Mouse (Mus musculus) cerebellum, adult 2 months (tissue): Measurements from ENCODE around the gene Msmp. TPM values are rescaled to one million over a fixed set of nuclear protein-coding genes. Genes with fewer than 3 reads are reported as not detected.
"Not testable (repeated sequence)": the region's sequence is repeated elsewhere in the genome, so short reads cannot be mapped to it uniquely, and the experiment has no call there.

Experiments used
- DNase-seq, 2 experiments: peaks; one replicate each; pipeline ENCODE4 v3.0.0; 2021
- H3K27ac ChIP-seq: fragments of 200-500 bp; 2 replicates; pipeline ENCODE4 v1.5.1; 2012; ENCODE audit warnings: low read length, control low read depth, inconsistent platforms; ENCODE audit not compliant: insufficient read depth
- H3K27me3 ChIP-seq: fragments of 200-500 bp; 2 replicates; pipeline ENCODE4 v1.6.1; 2012; ENCODE audit warnings: inconsistent platforms, mild to moderate bottlenecking, low read length, moderate library complexity; ENCODE audit not compliant: control insufficient read depth, insufficient read depth
- H3K4me1 ChIP-seq: fragments of 200-500 bp; 2 replicates; pipeline ENCODE4 v1.6.1; 2011; ENCODE audit warnings: low read length; ENCODE audit not compliant: control insufficient read depth, insufficient read depth
- H3K4me3 ChIP-seq: fragments of 200-500 bp; replicated peaks from 2 replicates; pipeline ENCODE3; 2011; ENCODE audit warnings: mild to moderate bottlenecking, low read depth, low read length, control low read depth; ENCODE audit not compliant: insufficient read depth
- CTCF ChIP-seq: fragments of 200-500 bp; IDR thresholded peaks from 2 replicates; pipeline ENCODE4 v1.5.1; 2011; ENCODE audit warnings: low read depth, mild to moderate bottlenecking, control low read depth, low read length, moderate library complexity, borderline replicate concordance; ENCODE audit not compliant: insufficient read depth
- POLR2A ChIP-seq: fragments of 200-500 bp; IDR thresholded peaks from 2 replicates; pipeline ENCODE4 v1.6.1; 2011; ENCODE audit warnings: low read length, control low read depth, borderline replicate concordance; ENCODE audit not compliant: insufficient read depth
- WGBS: fragments of 180-500 bp; shearing (Covaris S2); methylation state at CpG from one replicate; pipeline ENCODE4 v1.1.7; 2018; 5-methylcytosine and 5-hydroxymethylcytosine counted together
- polyA plus RNA-seq: library from polyadenylated mRNA; depleted of rRNA; stranded (reverse); fragments of >200 nt; gene quantifications from 2 replicates; pipeline ENCODE4 v1.2.3, GENCODE M21; 2012

Gene Msmp
- polyA plus RNA-seq, 1 experiment, result not detected

DNA sequence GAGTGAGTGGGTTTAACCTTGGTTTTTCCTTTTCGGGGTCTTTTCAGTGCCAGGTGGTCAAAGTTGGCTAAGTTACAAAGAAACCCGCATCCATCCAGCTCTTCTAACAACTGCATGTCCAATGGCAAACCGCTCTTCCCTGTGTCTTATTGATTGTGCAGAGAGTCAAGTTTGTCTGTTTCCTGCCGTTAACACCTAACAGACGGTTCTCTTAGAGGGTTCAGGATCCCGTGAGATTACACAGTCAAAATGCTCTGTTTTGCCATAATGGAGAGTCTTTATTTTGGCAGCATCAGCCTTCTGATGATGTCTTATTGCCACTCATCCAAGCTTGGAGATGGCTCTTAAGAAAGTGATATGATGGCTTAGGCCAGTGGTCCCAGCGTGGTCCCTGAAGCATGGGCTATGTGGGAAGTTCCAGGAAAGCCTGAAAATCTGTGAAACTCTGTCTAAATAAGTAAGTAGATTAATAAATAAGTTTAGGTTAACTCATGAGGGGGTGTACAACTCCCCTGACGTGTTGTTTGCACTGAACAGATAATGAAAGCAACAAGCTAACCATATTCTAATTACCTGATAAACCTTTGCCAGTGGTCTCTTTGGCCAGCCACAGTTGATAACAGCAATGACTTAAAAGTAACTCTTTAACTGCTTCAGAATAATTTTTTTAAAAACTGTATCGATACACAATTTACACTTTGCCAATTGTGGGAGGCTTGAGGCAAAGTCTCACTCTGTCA lies 16.1 kb upstream of the Msmp start:
- TF ChIP-seq POLR2A (no peak), CTCF (no peak)
- Histone ChIP-seq H3K4me3 (no peak overlapping the region), H3K4me1 (no peaks in the 10 kb centered on the region), H3K27me3 (no peaks in the 10 kb centered on the region), H3K27ac (no peak overlapping the region)
- DNase-seq, result no peak
- 65% methylated on average over 9 of the region's 9 CpGs for WGBS

DNA sequence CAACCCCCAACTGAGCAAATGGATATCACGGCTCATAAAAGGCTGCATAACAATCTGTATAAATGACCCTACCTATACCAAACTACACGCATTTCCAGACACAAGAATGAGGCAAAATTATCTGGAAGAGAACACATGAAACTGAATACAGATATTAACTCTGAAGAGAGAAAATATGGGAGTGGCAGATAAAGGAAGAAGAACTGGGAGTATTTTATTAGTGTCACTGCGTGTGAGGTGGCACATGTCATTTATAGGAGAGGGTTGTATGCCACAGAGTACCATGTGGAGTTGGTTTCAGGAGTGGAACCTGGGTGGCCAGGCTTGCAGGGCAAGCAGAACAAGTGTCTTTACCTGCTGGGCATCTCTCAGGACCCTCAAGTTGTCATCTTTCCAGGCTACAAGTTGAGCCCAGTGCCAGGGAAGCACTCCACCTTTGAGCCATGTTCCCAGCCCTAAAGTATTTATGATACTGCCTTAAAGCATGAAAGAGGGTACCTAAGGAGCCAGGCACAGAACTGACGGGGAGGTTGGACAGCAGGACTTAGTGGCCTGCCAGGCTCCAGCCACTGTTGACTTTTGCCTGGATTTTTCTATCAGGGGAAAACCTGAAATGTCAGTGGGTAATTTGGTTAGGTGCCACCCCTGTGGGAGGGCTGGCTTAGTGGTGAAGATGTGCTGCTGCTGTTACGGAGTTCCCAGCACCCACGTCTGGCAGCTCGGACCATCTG lies 14.5 kb upstream of the Msmp start:
- 82% methylated on average over 7 of the region's 7 CpGs for WGBS
- Histone ChIP-seq H3K27ac (no peak overlapping the region), H3K27me3 (no peaks in the 10 kb centered on the region), H3K4me1 (no peaks in the 10 kb centered on the region), H3K4me3 (no peak overlapping the region)
- DNase-seq, result no peak
- TF ChIP-seq CTCF (no peak), POLR2A (no peak)

DNA sequence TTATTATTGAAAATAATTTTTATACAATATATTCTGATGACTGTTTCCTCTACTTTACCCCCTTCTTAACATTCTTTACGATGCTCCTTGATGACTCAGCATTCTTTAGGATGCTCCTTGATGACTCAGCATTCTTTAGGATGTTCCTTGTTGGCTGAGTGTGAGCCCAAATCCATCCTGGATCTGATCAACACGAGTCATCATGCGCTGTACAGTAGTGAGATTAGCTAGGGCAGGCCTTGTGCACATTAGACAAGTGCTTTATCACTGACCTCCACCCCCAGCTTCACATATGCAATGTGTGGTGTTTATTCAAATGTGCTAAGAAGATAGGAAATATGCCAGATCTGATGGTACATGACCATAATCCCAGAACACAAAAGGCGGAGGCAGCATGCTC lies 13.9 kb upstream of the Msmp start:
- Histone ChIP-seq H3K27me3 (no peaks in the 10 kb centered on the region), H3K4me1 (no peaks in the 10 kb centered on the region), H3K27ac (no peak overlapping the region), H3K4me3 (no peak overlapping the region)
- WGBS, result 81% methylated on average over 4 of the region's 4 CpGs
- no peak for TF ChIP-seq CTCF
- TF ChIP-seq POLR2A, result no peak
- no peak for DNase-seq

GRCm38 (mm10) chr4:43596597-43596996 lies 12.3 kb upstream of the Msmp start:
- H3K27ac ChIP-seq, DNase-seq, H3K4me1 ChIP-seq, H3K4me3 ChIP-seq, H3K27me3 ChIP-seq: not testable (repeated sequence)
- WGBS, result 86% methylated on average over 2 of the region's 2 CpGs

DNA sequence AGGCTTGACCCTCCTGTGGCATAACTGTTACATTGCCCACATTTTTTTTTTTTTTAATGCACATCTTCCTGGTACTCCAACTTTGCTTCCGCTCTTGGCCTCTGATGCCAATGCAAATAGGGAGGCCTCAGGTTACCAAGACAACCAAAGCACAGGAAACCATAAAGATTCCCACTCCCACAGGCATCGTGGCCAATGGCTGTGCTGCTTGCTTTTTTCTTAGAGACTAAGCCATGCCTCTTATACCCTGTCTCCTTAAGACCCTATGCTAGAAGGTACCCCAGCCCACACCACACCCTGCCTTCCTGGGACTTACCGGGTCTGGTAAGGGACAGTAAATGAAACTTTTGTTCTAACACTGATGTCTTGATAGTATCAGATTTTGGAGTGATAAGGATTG lies 9.2 kb upstream of the Msmp start:
- Histone ChIP-seq H3K27ac (no peak overlapping the region), H3K4me3 (no peak overlapping the region), H3K27me3 (no peaks in the 10 kb centered on the region), H3K4me1 (no peaks in the 10 kb centered on the region)
- TF ChIP-seq POLR2A (no peak), CTCF (no peak)
- DNase-seq, result no peak
- WGBS, result 62% methylated on average over 3 of the region's 3 CpGs

DNA sequence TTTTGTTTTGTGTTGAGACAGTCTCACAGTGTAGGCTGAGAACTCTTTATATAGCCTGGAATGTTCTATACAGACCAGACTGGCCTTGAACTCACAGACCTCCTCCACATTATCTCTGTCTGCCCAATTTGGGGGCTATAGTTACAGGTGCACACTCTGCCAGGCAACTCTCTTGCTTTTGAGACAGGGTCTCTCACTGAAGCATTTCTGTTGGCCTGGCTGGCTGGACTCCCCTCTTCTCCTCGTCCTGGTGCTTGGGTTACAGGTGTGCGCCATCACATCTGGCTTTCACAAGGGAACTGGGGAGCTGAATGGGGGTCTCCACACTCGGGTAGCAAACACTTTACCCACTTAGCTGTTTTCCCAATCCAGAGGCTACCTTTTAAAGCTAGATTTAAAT lies 7.7 kb upstream of the Msmp start:
- TF ChIP-seq CTCF (no peak), POLR2A (no peak)
- H3K4me1 ChIP-seq, result no peaks in the 10 kb centered on the region
- no peak for DNase-seq
- no peaks in the 10 kb centered on the region for H3K27me3 ChIP-seq
- WGBS, result 76% methylated on average over 3 of the region's 3 CpGs
- no peak overlapping the region for H3K4me3 ChIP-seq
- no peak overlapping the region for H3K27ac ChIP-seq

- Histone ChIP-seq H3K27ac (no peak overlapping the region), H3K27me3 (no peaks in the 10 kb centered on the region), H3K4me3 (no peak overlapping the region), H3K4me1 (no peaks in the 10 kb centered on the region)
- no peak for DNase-seq
- no peak for TF ChIP-seq POLR2A
- no peak for TF ChIP-seq CTCF
- WGBS, result 80% methylated on average over 5 of the region's 5 CpGs
These were observed 7.2 kb upstream of the Msmp start for GRCm38 (mm10) chr4:43591543-43591942.

GRCm38 (mm10) chr4:43587681-43588080 lies 3.4 kb upstream of the Msmp start:
- H3K27me3 ChIP-seq, result no peaks in the 10 kb centered on the region
- H3K4me3 ChIP-seq, result no peak overlapping the region
- no peak for TF ChIP-seq CTCF
- no peak for TF ChIP-seq POLR2A
- H3K27ac ChIP-seq, result no peak overlapping the region
- no peak for DNase-seq
- no peaks in the 10 kb centered on the region for H3K4me1 ChIP-seq
- 58% methylated on average over 7 of the region's 7 CpGs for WGBS
